Mouse (Mus musculus) spleen, adult 2 months (tissue): Measurements from ENCODE around the gene Kdelr1.

ENCODE experiments used
- CTCF ChIP-seq: fragments of 200-500 bp; IDR thresholded peaks from 2 replicates; pipeline ENCODE4 v1.5.1; 2011; ENCODE audit warnings: mild to moderate bottlenecking, inconsistent platforms; ENCODE audit not compliant: insufficient read depth, insufficient read length, insufficient replicate concordance; ENCODE audit errors: extremely low read depth
- POLR2A ChIP-seq: fragments of 200-500 bp; IDR thresholded peaks from 2 replicates; pipeline ENCODE4 v1.6.1; 2011; ENCODE audit warnings: low read depth, low read length, inconsistent platforms

DNA sequence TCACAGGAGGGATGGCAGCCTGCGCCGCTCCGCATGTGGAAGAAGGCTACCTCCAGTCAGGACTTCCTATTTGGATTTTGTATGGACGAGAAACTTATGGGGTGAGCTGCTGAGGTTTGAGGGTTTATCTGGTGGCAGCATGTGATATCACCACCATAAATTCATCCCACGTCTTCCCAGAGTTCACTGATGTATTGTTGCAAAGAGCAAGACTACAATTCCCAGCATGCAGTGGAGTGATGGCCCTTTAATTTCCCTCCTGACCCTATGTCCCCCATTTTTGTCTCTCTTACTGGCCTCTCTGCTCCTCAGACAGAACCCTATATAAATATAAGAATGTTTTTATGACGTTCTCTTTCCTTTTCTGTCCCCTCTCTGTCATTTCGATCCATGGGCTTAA lies 9.8 kb upstream of the Kdelr1 start:
- no peak for TF ChIP-seq CTCF
- TF ChIP-seq POLR2A = no peak
